Mouse (Mus musculus) embryonic facial prominence, embryonic 12.5 days (tissue): ENCODE data around the gene Fam71e2. TPM values are rescaled to one million over a fixed set of nuclear protein-coding genes. Genes with fewer than 3 reads are reported as not detected.
"Not testable (repeated sequence)": the region's sequence is repeated elsewhere in the genome, so short reads cannot be mapped to it uniquely, and the experiment has no call there.

Experiments
- ATAC-seq: fragments of 200-750 bp; cut with Nextera tagmentation; 2 replicates; pipeline ENCODE4 v1.8.0; 2017; ENCODE audit not compliant: insufficient number of reproducible peaks, insufficient read depth, low FRiP score, low TSS enrichment
- H3K27ac ChIP-seq: fragments of 300-500 bp; sonication (generic); 2 replicates; pipeline ENCODE4 v1.5.1; 2016; ENCODE audit warnings: mild to moderate bottlenecking
- H3K27me3 ChIP-seq: fragments of 300-500 bp; sonication (generic); 2 replicates; pipeline ENCODE4 v1.6.1; 2016; ENCODE audit warnings: mild to moderate bottlenecking, moderate library complexity
- H3K36me3 ChIP-seq: fragments of 300-500 bp; sonication (generic); 2 replicates; pipeline ENCODE4 v1.6.1; 2016; ENCODE audit warnings: mild to moderate bottlenecking
- H3K4me1 ChIP-seq: fragments of 300-500 bp; sonication (generic); 2 replicates; pipeline ENCODE4 v1.6.1; 2016
- H3K4me2 ChIP-seq: fragments of 300-500 bp; sonication (generic); replicated peaks from 2 replicates; pipeline ENCODE4 v1.6.1; 2016; ENCODE audit warnings: mild to moderate bottlenecking, moderate library complexity
- H3K4me3 ChIP-seq: fragments of 300-500 bp; sonication (generic); 2 replicates; pipeline ENCODE4 v1.5.1; 2016; ENCODE audit warnings: mild to moderate bottlenecking
- H3K9ac ChIP-seq: fragments of 300-500 bp; sonication (generic); 2 replicates; pipeline ENCODE4 v1.6.1; 2016; ENCODE audit warnings: mild to moderate bottlenecking, moderate library complexity
- H3K9me3 ChIP-seq: fragments of 300-500 bp; sonication (generic); 2 replicates; pipeline ENCODE4 v1.6.1; 2016; ENCODE audit warnings: mild to moderate bottlenecking, moderate library complexity
- WGBS: fragments of 180-500 bp; shearing (Covaris S2); methylation state at CpG from one replicate; pipeline ENCODE4 v1.1.7; 2016; 5-methylcytosine and 5-hydroxymethylcytosine counted together
- polyA plus RNA-seq: library from polyadenylated mRNA; unstranded; fragments of >200 nt; fragmentation: Nextera tagmentation; extraction: Ambion mirVana; gene quantifications from 2 replicates; pipeline ENCODE4 v1.2.1, GENCODE M21; 2016

Fam71e2 gene
- polyA plus RNA-seq = not detected in 2 replicates

DNA sequence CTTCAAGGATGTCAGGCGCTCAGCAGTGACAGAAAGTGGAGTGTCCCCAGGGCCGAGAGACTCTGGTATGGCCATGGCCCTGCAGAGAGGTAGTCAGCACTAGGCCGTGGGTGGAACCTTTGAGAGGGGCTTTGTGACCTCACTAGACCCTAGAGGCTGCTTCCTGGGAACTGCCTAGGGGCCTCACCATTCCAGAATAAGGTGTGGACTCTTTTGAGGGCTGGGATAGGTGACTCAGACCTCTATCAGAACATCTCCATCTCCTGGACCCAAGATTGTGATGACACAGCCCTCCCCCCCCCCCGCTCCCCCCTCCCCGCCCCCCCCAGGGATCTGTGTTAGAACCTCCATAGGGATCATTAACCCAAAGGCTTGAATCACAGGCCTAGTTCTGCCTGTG, at the start of gene Fam71e2:
Fam71e2 (minus strand) TSS at position 101 of the 400 bp plus-strand sequence.
- no peaks in the 10 kb centered on the region for H3K36me3 ChIP-seq
- peaks cover 13% of the 10 kb centered on the region for H3K27me3 ChIP-seq
- no peak within 1 kb of the TSS for H3K27ac ChIP-seq
- H3K9me3 ChIP-seq = no peaks in the 10 kb centered on the region
- WGBS = 61% methylated on average over 5 of the region's 5 CpGs
- H3K4me3 ChIP-seq = no peak within 1 kb of the TSS
- no peak for ATAC-seq
- H3K9ac ChIP-seq = no peak within 1 kb of the TSS
- no peak within 1 kb of the TSS for H3K4me2 ChIP-seq
- no peaks in the 10 kb centered on the region for H3K4me1 ChIP-seq

- no peaks in the 10 kb centered on the region for H3K36me3 ChIP-seq
Observed at GRCm38 (mm10) chr7:4816559-4816958, 45.5 kb upstream of the Fam71e2 start.

DNA sequence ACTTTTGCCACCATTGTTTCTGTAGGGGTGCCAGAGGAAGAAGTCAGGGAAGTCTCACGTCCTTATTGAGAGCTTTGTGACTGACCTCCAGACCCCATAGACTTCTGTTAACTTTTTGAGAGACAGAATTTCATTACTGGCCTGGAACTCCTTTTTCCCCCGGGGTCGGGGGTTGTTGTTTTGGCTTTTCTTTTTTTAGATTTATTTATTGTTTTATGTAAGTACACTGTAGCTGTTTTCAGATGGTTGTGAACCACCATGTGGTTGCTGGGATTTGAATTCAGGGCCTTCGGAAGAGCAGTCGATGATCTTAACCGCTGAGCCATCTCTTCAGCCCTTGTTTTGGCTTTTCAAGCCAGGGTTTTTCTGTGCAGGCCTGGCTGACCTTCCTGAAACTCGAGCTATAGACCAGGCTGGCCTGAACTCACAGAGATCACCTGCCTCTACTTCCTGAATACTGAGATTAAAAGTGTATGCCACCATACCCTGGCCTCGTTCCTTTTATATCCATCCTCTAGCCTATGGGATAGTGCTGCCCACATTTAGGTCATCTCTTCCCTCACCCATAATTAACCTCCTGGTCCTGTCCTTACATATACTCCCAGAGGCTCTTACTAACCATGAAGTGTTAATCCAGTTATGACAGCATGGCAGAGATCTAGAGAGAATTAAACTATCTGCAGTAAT, 42.1 kb upstream of the Fam71e2 start:
- Histone ChIP-seq H3K36me3 (peaks cover 24% of the 10 kb centered on the region), H3K27me3 (no peaks in the 10 kb centered on the region), H3K4me2 (peak overlapping the region; percentile 55), H3K9me3 (no peaks in the 10 kb centered on the region), H3K4me3 (peak overlapping the region; percentile 100), H3K27ac (peak overlapping the region; percentile 83), H3K9ac (peak overlapping the region; percentile 44), H3K4me1 (peaks cover 26% of the 10 kb centered on the region)
- 25% methylated on average over 8 of the region's 8 CpGs for WGBS
- no peak for ATAC-seq

More at GRCm38 (mm10) chr7:4816559-4816958, 45.5 kb upstream of the Fam71e2 start:
- no peaks in the 10 kb centered on the region for H3K27me3 ChIP-seq
- H3K27ac ChIP-seq = no peak overlapping the region
- no peak for ATAC-seq
- H3K9me3 ChIP-seq = no peaks in the 10 kb centered on the region
- no peak overlapping the region for H3K9ac ChIP-seq
- no peak overlapping the region for H3K4me2 ChIP-seq
- H3K4me1 ChIP-seq = peaks cover 5% of the 10 kb centered on the region
- H3K4me3 ChIP-seq = no peak overlapping the region

- peak; percentile 99 for ATAC-seq
- H3K9me3 ChIP-seq = no peaks in the 10 kb centered on the region
- peak within 1 kb of the TSS; percentile 99 for H3K9ac ChIP-seq
- peak within 1 kb of the TSS; percentile 81 for H3K4me2 ChIP-seq
- peaks cover 26% of the 10 kb centered on the region for H3K4me1 ChIP-seq
- WGBS = under 1% methylated on average over 62 of the region's 62 CpGs
- H3K27me3 ChIP-seq = no peaks in the 10 kb centered on the region
- H3K4me3 ChIP-seq = peak within 1 kb of the TSS; percentile 100
- H3K36me3 ChIP-seq = peaks cover 28% of the 10 kb centered on the region
- H3K27ac ChIP-seq = peak within 1 kb of the TSS; percentile 94
Observed at GRCm38 (mm10) chr7:4812303-4813104, 41.4 kb upstream of the Fam71e2 start, which contains the start of gene Ube2s. TSS of gene Ube2s (minus strand) at chr7:4812590.

- Histone ChIP-seq H3K9ac (peak overlapping the region; percentile 99), H3K4me3 (peak overlapping the region; percentile 100), H3K36me3 (peaks cover 34% of the 10 kb centered on the region), H3K4me2 (peak overlapping the region; percentile 81), H3K27ac (peak overlapping the region; percentile 94), H3K4me1 (peaks cover 26% of the 10 kb centered on the region), H3K27me3 (no peaks in the 10 kb centered on the region), H3K9me3 (no peaks in the 10 kb centered on the region)
- no peak for ATAC-seq
- WGBS = under 1% methylated on average over 36 of the region's 36 CpGs
Observed at GRCm38 (mm10) chr7:4811842-4812302, 40.8 kb upstream of the Fam71e2 start.

DNA sequence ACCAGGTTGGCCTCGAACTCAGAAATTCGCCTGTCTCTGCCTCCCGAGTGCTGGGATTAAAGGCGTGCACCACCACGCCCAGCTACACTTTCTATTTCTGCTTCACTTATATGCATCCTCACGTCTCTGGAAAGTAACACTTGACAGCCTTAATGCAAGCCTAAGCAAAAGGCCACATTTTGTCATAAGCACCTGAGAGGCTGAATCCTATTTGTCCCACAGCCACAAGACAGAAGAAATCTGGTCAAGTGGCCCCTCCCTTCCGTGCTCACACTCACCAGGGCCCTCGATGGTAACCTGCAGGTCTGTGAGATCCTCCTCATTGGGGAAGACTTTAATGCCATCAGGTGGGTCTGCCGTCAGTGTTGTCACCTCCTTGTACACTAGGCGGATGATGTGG, 40.0 kb upstream of the Fam71e2 start:
- Histone ChIP-seq H3K4me2 (peak overlapping the region; percentile 81), H3K9ac (peak overlapping the region; percentile 99), H3K4me1 (peaks cover 26% of the 10 kb centered on the region), H3K4me3 (peak overlapping the region; percentile 100), H3K36me3 (peaks cover 42% of the 10 kb centered on the region)
- not testable (repeated sequence) for H3K9me3 ChIP-seq, H3K27ac ChIP-seq, ATAC-seq, H3K27me3 ChIP-seq
- WGBS = 43% methylated on average over 10 of the region's 10 CpGs

GRCm38 (mm10) chr7:4806716-4807115, 35.6 kb upstream of the Fam71e2 start:
- Histone ChIP-seq H3K36me3 (peaks cover 50% of the 10 kb centered on the region), H3K9ac (no peak overlapping the region), H3K9me3 (no peaks in the 10 kb centered on the region), H3K27me3 (no peaks in the 10 kb centered on the region), H3K4me1 (peaks cover 22% of the 10 kb centered on the region), H3K27ac (no peak overlapping the region), H3K4me2 (no peak overlapping the region), H3K4me3 (no peak overlapping the region)
- no peak for ATAC-seq
- 90% methylated on average over 7 of the region's 7 CpGs for WGBS

- H3K27ac ChIP-seq = no peak overlapping the region
- no peaks in the 10 kb centered on the region for H3K4me1 ChIP-seq
- H3K36me3 ChIP-seq = peaks cover 31% of the 10 kb centered on the region
- no peak overlapping the region for H3K4me2 ChIP-seq
- H3K9ac ChIP-seq = no peak overlapping the region
- no peaks in the 10 kb centered on the region for H3K9me3 ChIP-seq
- no peaks in the 10 kb centered on the region for H3K27me3 ChIP-seq
- no peak overlapping the region for H3K4me3 ChIP-seq
- no peak for ATAC-seq
Observed at GRCm38 (mm10) chr7:4802247-4802646, 31.1 kb upstream of the Fam71e2 start.

GRCm38 (mm10) chr7:4795767-4796433, 24.8 kb upstream of the Fam71e2 start:
- no peak overlapping the region for H3K4me2 ChIP-seq
- H3K27me3 ChIP-seq = no peaks in the 10 kb centered on the region
- H3K36me3 ChIP-seq = peaks cover 42% of the 10 kb centered on the region
- H3K9ac ChIP-seq = no peak overlapping the region
- H3K9me3 ChIP-seq = no peaks in the 10 kb centered on the region
- H3K27ac ChIP-seq = no peak overlapping the region
- no peak overlapping the region for H3K4me3 ChIP-seq
- 69% methylated on average over 7 of the region's 7 CpGs for WGBS
- H3K4me1 ChIP-seq = peaks cover 12% of the 10 kb centered on the region
- ATAC-seq = no peak

- Histone ChIP-seq H3K9ac (no peak overlapping the region), H3K4me2 (no peak overlapping the region), H3K27me3 (peaks cover 4% of the 10 kb centered on the region; the same call in 1 of the 2 replicates), H3K36me3 (peaks cover 42% of the 10 kb centered on the region), H3K4me3 (no peak overlapping the region; the same call in 1 of the 2 replicates), H3K27ac (no peak overlapping the region), H3K4me1 (peaks cover 12% of the 10 kb centered on the region), H3K9me3 (no peaks in the 10 kb centered on the region)
- ATAC-seq = no peak
- WGBS = 83% methylated on average over 3 of the region's 3 CpGs
Observed at GRCm38 (mm10) chr7:4794631-4795168, 23.6 kb upstream of the Fam71e2 start.

DNA sequence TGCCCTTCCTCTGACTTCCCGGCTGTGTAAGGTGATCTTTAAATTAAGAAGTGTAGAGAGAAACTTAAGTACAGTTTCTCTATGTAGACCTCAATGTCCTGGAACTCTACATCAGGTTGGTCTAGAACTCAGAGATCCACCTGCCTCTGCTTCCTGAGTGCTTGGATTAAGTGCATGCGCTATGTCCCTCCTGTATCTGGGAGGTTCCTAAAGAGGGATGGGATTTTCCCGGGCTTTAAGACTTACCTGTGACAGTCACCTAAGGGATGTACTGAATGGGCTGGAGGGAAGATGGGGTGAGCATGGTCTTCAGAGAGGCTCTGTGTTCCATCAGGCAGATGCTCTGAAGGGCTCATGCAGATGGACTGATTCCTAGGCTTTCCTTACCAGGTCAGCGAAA, 22.6 kb upstream of the Fam71e2 start:
- no peaks in the 10 kb centered on the region for H3K9me3 ChIP-seq
- H3K27me3 ChIP-seq = peaks cover 4% of the 10 kb centered on the region; the same call in 1 of the 2 replicates
- peak overlapping the region; percentile 93 for H3K27ac ChIP-seq
- H3K36me3 ChIP-seq = peaks cover 42% of the 10 kb centered on the region
- peak overlapping the region; percentile 80 for H3K4me3 ChIP-seq
- no peak for ATAC-seq
- WGBS = 34% methylated on average over 4 of the region's 4 CpGs
- H3K4me2 ChIP-seq = peak overlapping the region; percentile 93
- peaks cover 12% of the 10 kb centered on the region for H3K4me1 ChIP-seq
- H3K9ac ChIP-seq = peak overlapping the region; percentile 92
